In genomic region chr5:24393392-24393997, GRCm38 (mm10) we compare ENCODE assay signal across 8 mouse cellular contexts. TPM values are rescaled to one million over a fixed set of nuclear protein-coding genes. Genes with fewer than 3 reads are reported as not detected.
DNase-seq lines count a peak whose midpoint lies in the region; ATAC-seq and TF ChIP-seq lines count a peak whose summit lies in the region.

Gene Abcb8 (plus strand): TSS chr5:24393663.

- peak within 1 kb of the TSS; percentile 58 for H3K27ac ChIP-seq in embryonic fibroblast, embryonic 13.5 days (ENCODE audit: insufficient read depth, low read length)
- peak within 1 kb of the TSS; percentile 7; the same call in 1 of the 2 replicates for H3K27ac ChIP-seq in limb, embryonic 13.5 days
- H3K27ac ChIP-seq in midbrain, embryonic 15.5 days = peak within 1 kb of the TSS; percentile 93

- TF ChIP-seq POLR2A in embryonic fibroblast, embryonic 13.5 days (IDR thresholded peaks at IDR 0.05; ENCODE audit: low read depth, low read length) = no peak

- peak within 1 kb of the TSS; percentile 60 for H3K4me2 ChIP-seq in limb, embryonic 13.5 days (replicated peaks)
- peak within 1 kb of the TSS; percentile 60 for H3K4me2 ChIP-seq in midbrain, embryonic 15.5 days

- peak within 1 kb of the TSS; percentile 49 for H3K4me3 ChIP-seq in embryonic fibroblast, embryonic 13.5 days (ENCODE audit: insufficient read depth, low read length)
- H3K4me3 ChIP-seq in limb, embryonic 13.5 days = peak within 1 kb of the TSS; percentile 57
- H3K4me3 ChIP-seq in midbrain, embryonic 15.5 days = peak within 1 kb of the TSS; percentile 65

- TF ChIP-seq CTCF in embryonic fibroblast, embryonic 13.5 days (IDR thresholded peaks at IDR 0.05; ENCODE audit: borderline replicate concordance, insufficient read depth, low read length) = peak; percentile 57; the same call in 1 of the 2 replicates

- H3K9ac ChIP-seq in limb, embryonic 13.5 days = peak within 1 kb of the TSS; percentile 59
- peak within 1 kb of the TSS; percentile 55 for H3K9ac ChIP-seq in midbrain, embryonic 15.5 days

- H3K27me3 ChIP-seq in limb, embryonic 13.5 days = peaks cover 7% of the 10 kb centered on the region; the same call in 1 of the 2 replicates
- peaks cover 17% of the 10 kb centered on the region for H3K27me3 ChIP-seq in midbrain, embryonic 15.5 days (replicated peaks)

- ATAC-seq in limb, embryonic 13.5 days (ENCODE audit: low FRiP score, low read depth) = no peak
- no peak for ATAC-seq in midbrain, embryonic 15.5 days (replicated peaks)

- H3K4me1 ChIP-seq in embryonic fibroblast, embryonic 13.5 days (ENCODE audit: control insufficient read depth, insufficient read depth, low read length) = no peaks in the 10 kb centered on the region
- H3K4me1 ChIP-seq in limb, embryonic 13.5 days = peaks cover 10% of the 10 kb centered on the region
- H3K4me1 ChIP-seq in midbrain, embryonic 15.5 days = peaks cover 18% of the 10 kb centered on the region

- 24% methylated on average over 7 of the region's 7 CpGs for WGBS in limb, embryonic 13.5 days
- 21% methylated on average over 7 of the region's 7 CpGs for WGBS in midbrain, embryonic 15.5 days

- peaks cover 4% of the 10 kb centered on the region for H3K36me3 ChIP-seq in limb, embryonic 13.5 days
- H3K36me3 ChIP-seq in midbrain, embryonic 15.5 days (replicated peaks) = no peaks in the 10 kb centered on the region

- H3K9me3 ChIP-seq in limb, embryonic 13.5 days = no peaks in the 10 kb centered on the region
- no peaks in the 10 kb centered on the region for H3K9me3 ChIP-seq in midbrain, embryonic 15.5 days

- DNase-seq in A20 (ENCODE audit: low read depth, low spot score) = peak; percentile 92
- DNase-seq in adrenal gland, postnatal 4 days (ENCODE audit: low spot score in 2 of 2) = peak; percentile 50 to 76
- peak; percentile 79 to 86 for DNase-seq in heart, adult 9 months (ENCODE audit: low spot score in 2 of 2)
- peak; percentile 88 for DNase-seq in kidney, adult 9 months
- peak; percentile 63 to 83 for DNase-seq in spleen, adult 18-20 months

RNA-seq across cellular contexts. Expression of gene Abcb8, which starts in this region (rescaled TPM):
- total RNA-seq in adrenal gland, postnatal 4 days (2021) = 10 to 100 TPM; 73.9 to 84.8 TPM
- polyA plus RNA-seq in embryonic fibroblast, embryonic 13.5 days (2011; ENCODE audit: insufficient read length, low read depth, missing spikeins) = 10.6 and 11.7 TPM in 2 replicates
- polyA plus RNA-seq in limb, embryonic 13.5 days (2015; fragmentation: Nextera tagmentation; extraction: Ambion mirVana) = 42.1 and 44.6 TPM in 2 replicates
- polyA plus RNA-seq in midbrain, embryonic 15.5 days (2015; fragmentation: Nextera tagmentation; extraction: Ambion mirVana) = 57.1 and 60.0 TPM in 2 replicates

Comparison
In these comparisons a context has a peak if more than half of its experiments do, and no peak if none do; other contexts are left out.
1. H3K27ac ChIP-seq: peak in every context shown above with its lines; median percentile 93 in midbrain, embryonic 15.5 days; 58 in embryonic fibroblast, embryonic 13.5 days; 7 in limb, embryonic 13.5 days.